Mouse (Mus musculus) lung, embryonic 14.5 days (tissue): ENCODE measurements at regions not wholly inside any gene's neighbourhood (a gene's known extent, or its start where the extent isn't known, plus 50 kb on each side); places are given as distances from the start of the nearest gene placed in this dataset.
A peak's percentile ranks its signal among the peaks of the same experiment; 100 is the strongest.

Experiments
- ATAC-seq: fragments of 200-750 bp; cut with Nextera tagmentation; 2 replicates; pipeline ENCODE4 v1.8.0; 2017; ENCODE audit warnings: mild to moderate bottlenecking, moderate TSS enrichment, moderate library complexity; ENCODE audit not compliant: insufficient read depth
- DNase-seq: peaks from one replicate; pipeline ENCODE4 v3.0.0-alpha.2; 2015
- H3K27ac ChIP-seq: fragments of 300-500 bp; sonication (generic); 2 replicates; pipeline ENCODE4 v1.5.1; 2014; ENCODE audit warnings: low read depth, mild to moderate bottlenecking, moderate library complexity
- H3K27me3 ChIP-seq: fragments of 300-500 bp; sonication (generic); 2 replicates; pipeline ENCODE4 v1.6.1; 2014; ENCODE audit warnings: low read length, control low read depth; ENCODE audit not compliant: insufficient read depth
- H3K36me3 ChIP-seq: fragments of 300-500 bp; sonication (generic); 2 replicates; pipeline ENCODE4 v1.6.1; 2014; ENCODE audit warnings: control low read depth; ENCODE audit not compliant: insufficient read depth
- H3K4me1 ChIP-seq: fragments of 300-500 bp; sonication (generic); 2 replicates; pipeline ENCODE4 v1.6.1; 2014; ENCODE audit warnings: antibody characterized with exemption, control low read depth; ENCODE audit not compliant: insufficient read depth
- H3K4me2 ChIP-seq: fragments of 300-500 bp; sonication (generic); 2 replicates; pipeline ENCODE4 v1.6.1; 2014; ENCODE audit warnings: mild to moderate bottlenecking
- H3K4me3 ChIP-seq: fragments of 300-500 bp; sonication (generic); 2 replicates; pipeline ENCODE4 v1.5.1; 2014; ENCODE audit warnings: low read depth, low read length
- H3K9ac ChIP-seq: fragments of 300-500 bp; sonication (generic); 2 replicates; pipeline ENCODE4 v1.6.1; 2014
- H3K9me3 ChIP-seq: fragments of 300-500 bp; sonication (generic); 2 replicates; pipeline ENCODE4 v1.6.1; 2016; ENCODE audit warnings: low read depth, low read length, control low read depth
- CTCF ChIP-seq: IDR thresholded peaks from 2 replicates; pipeline ENCODE4 v1.5.1; 2016; ENCODE audit warnings: antibody characterized with exemption, low read depth
- WGBS: fragments of 180-500 bp; shearing (Covaris S2); extraction: QIAGEN DNeasy Blood & Tissue Kit; methylation state at CpG from one replicate; pipeline ENCODE4 v1.1.7; 2014; 5-methylcytosine and 5-hydroxymethylcytosine counted together

- Histone ChIP-seq H3K27me3 (no peaks in the 10 kb centered on the region), H3K4me2 (no peak overlapping the region), H3K9ac (no peak overlapping the region), H3K4me1 (no peaks in the 10 kb centered on the region), H3K36me3 (no peaks in the 10 kb centered on the region), H3K4me3 (no peak overlapping the region), H3K27ac (no peak overlapping the region), H3K9me3 (no peaks in the 10 kb centered on the region)
- 79% methylated on average over 3 of the region's 3 CpGs for WGBS
- DNase-seq (no peak), ATAC-seq (no peak)
- no peak for TF ChIP-seq CTCF
Observed at GRCm38 (mm10) chr5:84635502-84635901, 218.3 kb upstream of the Epha5 start.

GRCm38 (mm10) chr5:84632851-84633250, 215.7 kb upstream of the Epha5 start:
- no peak for ATAC-seq
- no peak overlapping the region for H3K4me3 ChIP-seq
- TF ChIP-seq CTCF: no peak
- H3K4me2 ChIP-seq: no peak overlapping the region
- H3K4me1 ChIP-seq: no peaks in the 10 kb centered on the region
- no peak overlapping the region for H3K9ac ChIP-seq
- no peak for DNase-seq
- no peak overlapping the region for H3K27ac ChIP-seq
- 71% methylated on average over 2 of the region's 2 CpGs for WGBS
- no peaks in the 10 kb centered on the region for H3K9me3 ChIP-seq
- no peaks in the 10 kb centered on the region for H3K27me3 ChIP-seq
- no peaks in the 10 kb centered on the region for H3K36me3 ChIP-seq

- no peak overlapping the region for H3K27ac ChIP-seq
- no peak for DNase-seq
- 89% methylated on average over 1 of the region's 1 CpGs for WGBS
- H3K36me3 ChIP-seq: no peaks in the 10 kb centered on the region
- H3K9ac ChIP-seq: no peak overlapping the region
- no peak overlapping the region for H3K4me2 ChIP-seq
- H3K9me3 ChIP-seq: no peaks in the 10 kb centered on the region
- ATAC-seq: no peak
- H3K27me3 ChIP-seq: no peaks in the 10 kb centered on the region
- no peaks in the 10 kb centered on the region for H3K4me1 ChIP-seq
- no peak for TF ChIP-seq CTCF
- no peak overlapping the region for H3K4me3 ChIP-seq
Observed at GRCm38 (mm10) chr5:84618194-84618593, 201.0 kb upstream of the Epha5 start.

GRCm38 (mm10) chr5:84608683-84609082, 191.5 kb upstream of the Epha5 start:
- Histone ChIP-seq H3K4me3 (no peak overlapping the region), H3K9ac (no peak overlapping the region), H3K27ac (no peak overlapping the region), H3K9me3 (no peaks in the 10 kb centered on the region), H3K4me1 (no peaks in the 10 kb centered on the region), H3K36me3 (no peaks in the 10 kb centered on the region), H3K4me2 (no peak overlapping the region), H3K27me3 (no peaks in the 10 kb centered on the region)
- WGBS: 70% methylated on average over 2 of the region's 2 CpGs
- no peak for TF ChIP-seq CTCF
- DNase-seq (no peak), ATAC-seq (no peak)

- H3K4me1 ChIP-seq: no peaks in the 10 kb centered on the region
- no peaks in the 10 kb centered on the region for H3K27me3 ChIP-seq
- no peak overlapping the region for H3K4me3 ChIP-seq
- no peak overlapping the region for H3K9ac ChIP-seq
- no peak overlapping the region for H3K4me2 ChIP-seq
- ATAC-seq (no peak), DNase-seq (no peak)
- no peaks in the 10 kb centered on the region for H3K9me3 ChIP-seq
- TF ChIP-seq CTCF: no peak
- WGBS: 63% methylated on average over 5 of the region's 5 CpGs
- H3K36me3 ChIP-seq: no peaks in the 10 kb centered on the region
- H3K27ac ChIP-seq: no peak overlapping the region
Observed at GRCm38 (mm10) chr5:84565311-84565946, 148.2 kb upstream of the Epha5 start.

- H3K9me3 ChIP-seq: no peaks in the 10 kb centered on the region
- no peak overlapping the region for H3K4me3 ChIP-seq
- H3K9ac ChIP-seq: no peak overlapping the region
- H3K36me3 ChIP-seq: no peaks in the 10 kb centered on the region
- DNase-seq: peak; percentile 69
- no peak overlapping the region for H3K27ac ChIP-seq
- no peak overlapping the region for H3K4me2 ChIP-seq
- no peak for TF ChIP-seq CTCF
- no peaks in the 10 kb centered on the region for H3K27me3 ChIP-seq
- no peak for ATAC-seq
- no peaks in the 10 kb centered on the region for H3K4me1 ChIP-seq
Observed at GRCm38 (mm10) chr5:84519836-84520235, 102.7 kb upstream of the Epha5 start.

GRCm38 (mm10) chr5:84510144-84510543, 93.0 kb upstream of the Epha5 start:
- 73% methylated on average over 5 of the region's 5 CpGs for WGBS
- Histone ChIP-seq H3K4me3 (no peak overlapping the region), H3K9me3 (no peaks in the 10 kb centered on the region), H3K27ac (no peak overlapping the region), H3K36me3 (no peaks in the 10 kb centered on the region), H3K9ac (no peak overlapping the region), H3K4me2 (no peak overlapping the region), H3K27me3 (no peaks in the 10 kb centered on the region), H3K4me1 (no peaks in the 10 kb centered on the region)
- ATAC-seq: no peak
- no peak for DNase-seq
- TF ChIP-seq CTCF: no peak

GRCm38 (mm10) chr5:84480978-84481377, 63.8 kb upstream of the Epha5 start:
- Histone ChIP-seq H3K4me1 (no peaks in the 10 kb centered on the region), H3K9me3 (no peaks in the 10 kb centered on the region), H3K4me3 (no peak overlapping the region), H3K36me3 (no peaks in the 10 kb centered on the region), H3K9ac (no peak overlapping the region), H3K27ac (no peak overlapping the region), H3K27me3 (no peaks in the 10 kb centered on the region), H3K4me2 (no peak overlapping the region)
- no peak for DNase-seq
- TF ChIP-seq CTCF: no peak
- no peak for ATAC-seq
